ENCODE assay signal across 13 mouse cellular contexts in genomic region chr9:102990306-102991133, GRCm38 (mm10). TPM values are rescaled to one million over a fixed set of nuclear protein-coding genes. Genes with fewer than 3 reads are reported as not detected.
DNase-seq lines count a peak whose midpoint lies in the region; ATAC-seq and TF ChIP-seq lines count a peak whose summit lies in the region.
"Had no signal": no experiment of that assay in that cellular context is flagged by ENCODE, and none has a peak within 500 bp of the region (broad histone marks: within the 10 kb centered on the region; RNA-seq: fewer than 3 reads in every experiment).

No protein-coding gene starts in this region.

- TF ChIP-seq CTCF in lung, embryonic 14.5 days (IDR thresholded peaks at IDR 0.05; ENCODE audit: low read depth), result peak; percentile 55
- TF ChIP-seq CTCF in hindbrain, postnatal 0 days (IDR thresholded peaks at IDR 0.05; ENCODE audit: low read depth), result peak; percentile 58

- no peaks in the 10 kb centered on the region for H3K4me1 ChIP-seq in lung, embryonic 14.5 days (ENCODE audit: insufficient read depth)
- H3K4me1 ChIP-seq in hindbrain, postnatal 0 days (ENCODE audit: insufficient read depth, low read length), result no peaks in the 10 kb centered on the region; the same call in none of the 2 replicates

- H3K4me2 ChIP-seq in lung, embryonic 14.5 days, result no peak overlapping the region
- no peak overlapping the region for H3K4me2 ChIP-seq in hindbrain, postnatal 0 days (ENCODE audit: low read depth, low read length)

- H3K9ac ChIP-seq in lung, embryonic 14.5 days, result no peak overlapping the region
- no peak overlapping the region for H3K9ac ChIP-seq in hindbrain, postnatal 0 days (replicated peaks; ENCODE audit: low read length)

- H3K9me3 ChIP-seq in lung, embryonic 14.5 days (ENCODE audit: low read depth, low read length), result no peaks in the 10 kb centered on the region
- no peaks in the 10 kb centered on the region for H3K9me3 ChIP-seq in hindbrain, postnatal 0 days (ENCODE audit: low read length)

- 32% methylated on average over 6 of the region's 6 CpGs for WGBS in lung, embryonic 14.5 days
- WGBS in hindbrain, postnatal 0 days, result 38% methylated on average over 6 of the region's 6 CpGs

- no peak overlapping the region for H3K27ac ChIP-seq in lung, embryonic 14.5 days (ENCODE audit: low read depth)
- H3K27ac ChIP-seq in hindbrain, postnatal 0 days, result peak overlapping the region; percentile 60

- DNase-seq in embryo, embryonic 10.5 days (ENCODE audit: low spot score), result peak; percentile 41
- DNase-seq in embryo, embryonic 11 days, result no peak
- peak; percentile 51 for DNase-seq in lung, embryonic 14.5 days
- no peak for DNase-seq in lung, postnatal 36 days
- peak; percentile 72 for DNase-seq in hindbrain, postnatal 0 days (ENCODE audit: low spot score)
- DNase-seq in retina, embryonic 14.5 days (ENCODE audit: low spot score), result peak; percentile 50
- DNase-seq in cerebellum, adult 11-12 months, result no peak
- no peak for DNase-seq in kidney, adult 9 months
- DNase-seq: adrenal gland, postnatal 36 days; heart, postnatal 10 days; kidney, postnatal 14 days had no signal

- no peaks in the 10 kb centered on the region for H3K36me3 ChIP-seq in lung, embryonic 14.5 days (ENCODE audit: insufficient read depth)
- H3K36me3 ChIP-seq in hindbrain, postnatal 0 days (ENCODE audit: insufficient read depth, low read length), result no peaks in the 10 kb centered on the region

- H3K27me3 ChIP-seq in lung, embryonic 14.5 days (ENCODE audit: insufficient read depth, low read length), result no peaks in the 10 kb centered on the region
- H3K27me3 ChIP-seq in hindbrain, postnatal 0 days (ENCODE audit: insufficient read depth, low read length), result no peaks in the 10 kb centered on the region

- no peak for ATAC-seq in lung, embryonic 14.5 days (ENCODE audit: insufficient read depth)
- peak; percentile 59 for ATAC-seq in hindbrain, postnatal 0 days

- no peak overlapping the region for H3K4me3 ChIP-seq in lung, embryonic 14.5 days (ENCODE audit: low read depth, low read length)
- H3K4me3 ChIP-seq in hindbrain, postnatal 0 days (ENCODE audit: low read length), result no peak overlapping the region

RNA-seq across cellular contexts. Expression of gene Slco2a1, which starts 2.0 kb away (rescaled TPM):
- 15.1 and 15.4 TPM in 2 replicates for polyA plus RNA-seq in lung, embryonic 14.5 days (2014; fragmentation: Nextera tagmentation; extraction: Ambion mirVana)
- 6.3 and 6.4 TPM in 2 replicates for total RNA-seq in hindbrain, postnatal 0 days (2014; rRNA removed)
- 3.9 and 4.8 TPM in 2 replicates for polyA plus RNA-seq in hindbrain, postnatal 0 days (2015; fragmentation: Nextera tagmentation; extraction: Ambion mirVana)
- total RNA-seq: common myeloid progenitor, adult 5-6 weeks; megakaryocyte-erythroid progenitor cell, adult 5-6 weeks had no signal

Comparison
In these comparisons a context has a peak if more than half of its experiments do, and no peak if none do; other contexts are left out.
1. DNase-seq: peak in embryo, embryonic 10.5 days (single experiment), lung, embryonic 14.5 days (single experiment), hindbrain, postnatal 0 days (single experiment) and retina, embryonic 14.5 days (single experiment); none in embryo, embryonic 11 days (single experiment), lung, postnatal 36 days (single experiment), cerebellum, adult 11-12 months (single experiment) and kidney, adult 9 months (single experiment).